Mouse (Mus musculus) v-Abl transformed pro-B cells (cell line): ENCODE measurements around the gene Mgat4d.

Experiments used
- in situ Hi-C, 2 experiments: fragments of 400-800 bp; cut with MboI; formaldehyde crosslinking; loops; one replicate each; pipeline ENCODE4 v1.15.1; 2025; ENCODE audit not compliant: unreplicated experiment in 2 of 2

Gene Mgat4d

DNA sequence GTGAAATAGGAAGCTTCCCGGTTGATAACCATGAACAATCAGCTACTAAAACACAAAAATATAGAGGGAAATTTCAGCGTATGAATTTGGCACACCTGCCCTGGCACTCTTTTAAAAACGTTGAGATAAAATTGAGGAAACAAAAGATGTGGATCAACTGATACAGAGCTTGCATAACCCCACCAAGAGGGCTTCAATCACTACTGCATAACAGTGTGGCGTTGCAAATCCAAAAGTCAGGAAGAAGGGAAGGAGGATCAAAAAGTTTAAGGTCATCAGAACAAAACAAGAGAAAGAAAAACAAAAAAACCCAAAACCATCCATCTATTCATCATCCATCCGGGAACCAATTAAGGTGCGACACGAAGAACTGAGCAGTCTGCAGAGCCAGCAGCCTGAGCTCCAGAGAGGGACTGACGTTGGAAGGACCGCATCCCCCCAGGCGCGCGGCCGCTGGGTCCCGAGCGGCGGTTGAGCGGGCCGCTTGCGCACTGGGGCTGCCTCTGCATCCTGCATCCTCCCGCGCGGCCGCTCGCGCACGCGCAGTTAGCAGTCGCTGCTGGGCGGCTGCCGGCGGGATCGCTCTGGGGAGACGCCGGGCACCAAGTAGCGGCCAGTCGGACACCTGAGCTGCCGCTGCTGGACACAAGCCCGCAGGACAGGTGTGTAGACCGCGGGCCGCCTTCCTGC lies 41.2 kb downstream of the Mgat4d start, which contains the start of gene Clgn:
TSS of gene Clgn (plus strand) at position 552 of the 690 bp plus-strand sequence.
- in situ Hi-C loops: loop anchor here in 1 of 2 experiments (5.0 kb wide), 1 partner anchor 57 kb away; the partner anchor contains the start of gene Elmod2

DNA sequence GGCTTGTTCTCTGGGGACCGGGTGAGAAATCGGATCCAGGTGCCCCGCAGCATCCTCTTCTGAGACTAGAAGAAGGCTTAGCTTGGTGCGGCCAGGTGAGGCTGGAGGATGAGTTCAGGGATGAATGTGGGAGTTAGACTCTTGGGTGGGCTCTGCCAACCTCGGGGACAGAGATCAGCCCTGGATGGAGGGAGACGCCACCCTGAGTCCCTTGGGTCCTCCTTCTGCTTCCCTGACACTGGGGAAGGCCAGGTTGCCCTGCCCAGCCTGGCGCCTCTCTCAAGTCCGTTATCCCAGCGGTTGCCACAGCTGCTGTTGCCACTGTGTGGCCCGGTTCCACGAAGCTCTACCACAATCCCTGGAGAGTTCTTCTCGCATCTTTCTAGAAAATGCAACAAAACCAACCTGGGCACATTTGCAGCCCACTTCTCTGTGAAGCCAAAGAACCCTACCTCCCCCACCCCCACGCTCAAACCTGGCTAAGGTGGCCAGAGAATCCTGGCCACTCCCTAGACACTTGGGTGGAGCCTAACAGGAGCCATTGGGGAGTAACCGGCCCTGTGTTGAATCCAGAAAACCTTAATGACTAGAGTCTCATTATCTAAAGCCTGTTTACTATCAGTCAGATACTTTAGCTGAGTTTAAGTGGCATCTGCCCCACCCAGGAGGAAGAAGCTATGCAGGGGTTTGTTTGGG lies 41.9 kb downstream of the Mgat4d start:
- in situ Hi-C loops: no loop called here

DNA sequence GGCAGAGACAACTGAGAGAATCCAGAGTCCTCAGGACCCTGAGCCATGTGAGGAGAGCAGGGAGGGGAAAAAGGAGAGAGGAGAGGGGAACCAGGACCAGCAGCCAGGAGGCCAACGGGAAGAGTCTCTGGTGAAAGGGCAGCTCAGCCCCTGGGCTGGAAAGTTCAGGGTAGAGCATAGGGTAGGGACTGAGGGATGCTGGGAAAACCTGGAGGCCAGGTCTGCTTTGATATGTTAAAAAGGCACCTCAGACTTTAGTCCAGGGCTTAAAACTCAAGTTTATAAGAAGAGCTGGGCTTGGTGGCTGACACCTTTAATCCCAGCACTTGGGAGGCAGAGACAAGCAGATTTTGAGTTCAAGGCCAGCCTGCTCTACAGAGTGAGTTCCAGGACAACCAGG lies 44.2 kb downstream of the Mgat4d start:
- in situ Hi-C loops: no loop called here

DNA sequence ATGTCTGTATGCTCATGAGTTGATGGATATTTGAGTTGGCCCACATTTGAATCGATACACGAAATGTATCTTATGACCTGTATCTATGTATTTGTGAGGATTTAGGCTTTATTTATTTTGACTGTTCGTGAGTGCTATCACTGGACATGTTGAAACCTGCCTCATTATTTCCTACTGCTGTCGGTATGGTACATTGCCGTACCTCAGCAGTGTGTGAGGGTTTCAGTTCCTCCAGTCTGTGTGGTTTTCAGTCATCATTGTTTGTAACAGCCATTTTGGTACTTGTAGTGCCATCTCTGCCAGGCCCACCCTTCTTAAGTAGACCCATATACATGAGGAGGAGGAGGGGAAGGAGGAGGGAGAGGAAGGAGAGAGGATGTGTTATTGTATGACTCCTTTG lies 46.1 kb downstream of the Mgat4d start:
- in situ Hi-C loops: no loop called here

DNA sequence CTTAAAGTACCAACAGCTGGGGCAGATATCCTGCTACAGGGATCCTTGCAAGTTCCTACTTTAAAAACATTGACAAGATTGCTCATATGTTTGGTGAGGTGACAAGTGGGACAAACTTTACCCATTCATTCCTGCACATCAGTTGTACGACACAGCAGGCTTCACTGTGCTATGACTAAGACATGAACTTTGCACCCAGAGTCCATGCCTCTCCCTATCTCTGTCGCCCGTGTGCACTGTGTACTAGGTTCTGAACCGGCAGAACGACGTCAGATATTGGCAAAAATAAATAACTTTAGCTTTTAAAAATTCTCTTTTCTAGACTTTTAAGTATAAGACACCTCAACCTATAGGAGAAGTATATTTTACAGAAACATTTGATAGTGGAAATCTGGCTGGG lies 48.4 kb downstream of the Mgat4d start:
- in situ Hi-C loops: no loop called here

DNA sequence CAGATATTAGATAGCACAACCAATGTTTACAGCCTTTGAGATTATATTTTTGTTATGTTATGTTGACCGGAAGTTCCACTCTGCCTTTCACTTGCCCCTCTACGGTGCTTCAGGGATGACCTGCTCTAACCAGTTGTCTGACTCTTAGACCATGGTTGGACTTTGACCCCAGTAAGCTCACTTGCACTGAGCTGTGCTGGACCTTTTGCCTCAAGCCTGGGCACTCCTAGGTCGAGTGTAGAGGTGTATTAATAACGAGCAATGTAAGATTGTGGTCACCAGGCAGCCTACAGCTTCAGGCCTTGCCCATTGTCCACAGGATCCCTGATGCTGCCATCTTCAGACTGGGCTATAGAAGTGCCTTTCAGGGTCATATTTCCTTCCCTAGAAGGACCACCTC lies 49.5 kb downstream of the Mgat4d start:
- in situ Hi-C loops: no loop called here

- in situ Hi-C loops: no loop called here
Observed at GRCm38 (mm10) chr8:83405548-83405947, 57.3 kb downstream of the Mgat4d start.

DNA sequence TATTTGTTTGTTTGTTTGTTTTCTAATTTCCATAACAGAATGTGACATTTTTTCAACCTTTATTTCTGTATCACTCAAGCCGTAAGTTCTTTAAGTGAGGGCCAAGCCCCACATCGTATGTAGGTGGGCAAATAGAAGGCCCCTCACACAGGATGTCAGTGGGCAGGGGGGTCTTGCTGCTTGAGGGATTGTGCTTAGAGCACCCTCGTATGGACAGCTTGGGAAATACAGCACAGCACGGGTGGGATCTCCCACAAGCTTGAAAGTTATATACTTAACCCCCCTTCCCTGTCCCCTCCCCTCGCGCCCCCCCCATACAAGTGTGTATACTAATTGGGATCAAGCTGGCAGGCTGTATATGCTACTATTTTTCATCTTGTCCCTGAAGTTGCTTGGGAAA lies 58.6 kb downstream of the Mgat4d start:
- in situ Hi-C loops: no loop called here

DNA sequence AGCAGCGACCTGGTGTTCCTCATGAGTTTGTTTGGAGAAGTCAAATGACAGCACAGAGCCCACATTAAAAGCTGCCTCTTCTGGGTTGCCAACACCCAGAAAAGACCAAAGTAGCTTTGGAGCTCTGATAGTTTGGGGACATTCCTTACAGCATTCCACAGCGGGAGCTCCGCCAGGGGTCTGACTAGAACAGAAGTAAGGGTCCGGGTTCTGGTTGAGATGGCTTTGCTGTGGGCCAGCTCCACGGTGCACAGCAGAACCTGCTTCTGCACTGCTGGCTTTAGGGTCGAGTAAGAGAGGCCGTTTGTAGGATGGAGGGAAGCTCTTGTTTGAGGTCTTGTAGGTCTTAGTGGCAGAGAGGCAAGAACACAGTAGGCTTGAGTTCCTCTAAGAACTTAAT lies 60.2 kb downstream of the Mgat4d start:
- in situ Hi-C loops: no loop called here

DNA sequence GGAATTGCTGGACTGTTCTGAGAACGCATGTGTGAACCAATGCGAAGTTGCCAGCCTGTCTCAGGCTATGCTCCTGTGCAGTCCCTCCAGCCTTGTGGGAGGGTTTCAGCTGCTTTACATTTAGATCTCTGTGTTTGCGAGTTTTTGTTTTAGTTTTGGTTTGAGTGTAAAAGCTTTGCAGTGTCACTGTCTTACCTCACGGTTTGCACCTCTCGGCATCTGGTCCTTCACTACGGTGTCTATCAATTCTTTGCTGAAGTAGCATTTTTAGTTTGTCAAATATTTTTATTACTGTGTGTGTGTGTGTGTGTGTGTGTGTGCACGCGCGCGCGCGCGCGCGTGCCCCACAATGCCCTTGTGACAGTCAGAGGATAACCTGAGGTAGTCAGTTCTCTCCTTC lies 68.6 kb downstream of the Mgat4d start:
- in situ Hi-C loops: no loop called here

GRCm38 (mm10) chr8:83417970-83418369 lies 69.7 kb downstream of the Mgat4d start:
- in situ Hi-C loops: no loop called here

DNA sequence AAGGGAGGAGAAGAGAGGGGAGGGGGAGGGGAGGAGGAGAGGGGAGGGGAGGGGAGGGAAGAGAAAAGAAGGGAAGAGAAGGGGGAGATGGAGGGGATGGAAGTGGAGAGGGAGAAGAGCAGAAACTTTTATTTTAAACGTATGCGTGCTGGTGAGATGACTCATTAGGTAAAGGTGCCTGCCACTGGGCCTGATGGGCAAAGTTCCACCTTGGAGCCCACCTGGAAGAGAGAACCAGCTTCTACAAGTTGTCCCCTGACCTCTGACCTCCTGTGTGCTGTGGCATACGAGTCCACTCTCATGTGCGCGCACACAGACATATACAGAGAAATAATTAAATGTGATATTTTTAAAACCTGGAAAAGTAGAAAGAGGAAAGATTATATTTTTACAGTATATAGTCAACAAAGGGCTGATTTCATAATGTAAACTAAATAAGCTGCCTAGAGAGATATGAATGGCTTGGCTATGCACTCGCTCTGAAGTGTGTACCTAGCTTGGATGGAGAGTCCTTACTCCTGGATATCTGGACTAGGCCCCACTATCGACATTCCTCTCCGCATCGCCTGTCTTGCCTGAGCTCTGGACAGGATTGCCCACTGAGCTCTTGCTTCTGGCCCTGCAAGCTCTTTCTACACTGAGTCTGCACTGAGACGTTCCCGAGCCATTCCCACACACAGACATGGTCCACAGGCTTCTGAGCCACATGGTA lies 70.7 kb downstream of the Mgat4d start:
- in situ Hi-C loops: no loop called here

GRCm38 (mm10) chr8:83421354-83421753 lies 73.1 kb downstream of the Mgat4d start:
- in situ Hi-C loops: no loop called here

GRCm38 (mm10) chr8:83423032-83423825 lies 75.0 kb downstream of the Mgat4d start:
- in situ Hi-C loops: no loop called here

- in situ Hi-C loops: loop anchor here in 1 of 2 experiments (25.0 kb wide), 1 partner anchor 88 kb away; the partner anchor contains the start of genes Elmod2 and Mgat4d
Observed at GRCm38 (mm10) chr8:83425202-83425601, 76.9 kb downstream of the Mgat4d start.

DNA sequence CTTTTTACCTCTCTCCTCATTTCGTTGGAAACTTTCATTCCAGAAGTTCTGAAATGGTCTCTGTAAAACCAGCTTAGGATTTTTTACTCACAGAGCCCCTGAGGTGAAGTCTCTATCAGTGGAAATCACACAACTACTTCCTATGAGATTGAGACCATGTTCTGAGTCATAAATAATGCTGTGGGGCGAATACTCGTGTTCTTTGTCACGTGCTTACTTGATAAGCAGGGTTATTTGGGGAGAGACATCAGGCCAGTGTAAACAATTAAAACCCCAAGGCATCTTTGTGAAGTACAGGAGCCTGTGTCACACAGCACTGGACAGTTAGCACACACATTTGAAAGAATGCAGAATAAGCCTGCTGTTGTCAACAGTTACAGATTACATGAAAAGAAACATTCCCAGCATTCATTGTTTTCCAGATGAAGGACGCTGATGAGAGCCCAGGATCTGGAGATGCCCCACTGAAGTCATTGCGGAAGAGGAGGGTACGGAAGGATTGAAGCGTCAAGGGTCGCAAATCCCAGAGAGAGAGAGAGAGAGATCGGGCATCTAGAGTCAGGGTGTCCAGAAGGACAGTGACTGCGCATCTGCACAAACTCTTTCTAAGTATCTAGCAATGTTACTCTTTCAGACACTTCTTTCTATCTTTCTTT lies 78.0 kb downstream of the Mgat4d start:
- in situ Hi-C loops: loop anchor here in 1 of 2 experiments (25.0 kb wide), 1 partner anchor 89 kb away; the partner anchor contains the start of genes Elmod2 and Mgat4d

- in situ Hi-C loops: loop anchor here in 1 of 2 experiments (25.0 kb wide), 1 partner anchor 90 kb away; the partner anchor contains the start of genes Elmod2 and Mgat4d
Observed at GRCm38 (mm10) chr8:83426949-83427348, 78.7 kb downstream of the Mgat4d start.

GRCm38 (mm10) chr8:83428621-83429020 lies 80.3 kb downstream of the Mgat4d start:
- in situ Hi-C loops: loop anchor here in 1 of 2 experiments (25.0 kb wide), 1 partner anchor 91 kb away; the partner anchor contains the start of genes Elmod2 and Mgat4d

DNA sequence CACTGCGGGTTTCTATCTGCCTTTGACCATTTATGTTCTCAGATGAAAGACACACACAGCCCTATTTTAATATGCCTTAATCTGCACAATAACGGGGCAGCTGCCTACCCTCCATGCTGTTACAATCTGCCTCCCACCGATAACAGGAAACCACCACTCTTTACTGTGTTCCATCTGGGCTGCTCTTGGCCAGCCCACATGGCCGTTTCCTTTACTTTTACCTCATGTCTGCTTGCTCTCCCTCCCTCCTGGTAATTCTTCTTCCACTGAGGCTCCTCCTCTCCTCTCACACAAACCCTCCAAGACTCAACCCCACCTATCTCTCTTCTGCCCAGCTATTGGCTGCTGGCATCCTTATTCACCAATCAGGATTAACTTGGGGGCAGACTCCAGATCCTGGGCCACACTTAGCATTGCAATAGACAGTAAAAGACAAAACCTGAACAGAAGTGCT lies 80.8 kb downstream of the Mgat4d start:
- in situ Hi-C loops: loop anchor here in 1 of 2 experiments (25.0 kb wide), 1 partner anchor 92 kb away; the partner anchor contains the start of genes Elmod2 and Mgat4d
